Mouse (Mus musculus) A20 (cell line): Measurements from ENCODE around the gene Tbccd1.

Experiments used
- DNase-seq: peaks from one replicate; pipeline ENCODE4 v3.0.0-alpha.2; 2011; ENCODE audit warnings: low read depth, low spot score

The Tbccd1 gene

GRCm38 (mm10) chr16:22872397-22872796 lies 14.9 kb upstream of the Tbccd1 start:
- no peak for DNase-seq

GRCm38 (mm10) chr16:22856773-22857172 lies 696 bp downstream of the Tbccd1 start:
- DNase-seq: no peak

GRCm38 (mm10) chr16:22852709-22853108 lies 4.8 kb downstream of the Tbccd1 start:
- no peak for DNase-seq

GRCm38 (mm10) chr16:22848331-22848730 lies 9.1 kb downstream of the Tbccd1 start:
- no peak for DNase-seq

GRCm38 (mm10) chr16:22847686-22848085 lies 9.8 kb downstream of the Tbccd1 start:
- DNase-seq: no peak

GRCm38 (mm10) chr16:22845481-22845880 lies 12.0 kb downstream of the Tbccd1 start:
- no peak for DNase-seq

GRCm38 (mm10) chr16:22844834-22845233 lies 12.6 kb downstream of the Tbccd1 start:
- DNase-seq: no peak

- DNase-seq: no peak
These were observed 13.2 kb downstream of the Tbccd1 start for GRCm38 (mm10) chr16:22844061-22844801.

GRCm38 (mm10) chr16:22842871-22843270 lies 14.6 kb downstream of the Tbccd1 start:
- no peak for DNase-seq

GRCm38 (mm10) chr16:22839146-22839857 lies 18.2 kb downstream of the Tbccd1 start:
- no peak for DNase-seq

- no peak for DNase-seq
These were observed 24.4 kb downstream of the Tbccd1 start for GRCm38 (mm10) chr16:22832932-22833525.

- peak; percentile 13 for DNase-seq
These were observed 36.7 kb downstream of the Tbccd1 start for GRCm38 (mm10) chr16:22820731-22821130.

GRCm38 (mm10) chr16:22811477-22811876 lies 46.0 kb downstream of the Tbccd1 start, which contains the start of gene Crygs:
Gene Crygs, minus strand, starts transcription at chr16:22811577.
- no peak for DNase-seq

- DNase-seq: peak; percentile 66
These were observed 49.9 kb downstream of the Tbccd1 start for GRCm38 (mm10) chr16:22807468-22808070.

GRCm38 (mm10) chr16:22802786-22803185 lies 54.7 kb downstream of the Tbccd1 start:
- DNase-seq: no peak

GRCm38 (mm10) chr16:22800849-22801109 lies 56.7 kb downstream of the Tbccd1 start:
- no peak for DNase-seq

GRCm38 (mm10) chr16:22800026-22800848 lies 57.2 kb downstream of the Tbccd1 start:
- DNase-seq: no peak

- DNase-seq: no peak
These were observed 58.9 kb downstream of the Tbccd1 start for GRCm38 (mm10) chr16:22798520-22798919.

- no peak for DNase-seq
These were observed 59.9 kb downstream of the Tbccd1 start for GRCm38 (mm10) chr16:22797521-22797920.

- no peak for DNase-seq
These were observed 62.0 kb downstream of the Tbccd1 start for GRCm38 (mm10) chr16:22795497-22795896.

- DNase-seq: no peak
These were observed 66.2 kb downstream of the Tbccd1 start for GRCm38 (mm10) chr16:22791235-22791634.
